Mouse (Mus musculus): ENCODE results near the gene Ppp1r7.
"Not testable (repeated sequence)": the region's sequence is repeated elsewhere in the genome, so short reads cannot be mapped to it uniquely, and the experiment has no call there.

Ppp1r7 gene

GRCm38 (mm10) chr1:93342648-93343503, at the start of gene Ppp1r7, which contains the start of gene Pask:
Gene Ppp1r7 (plus strand): TSS chr1:93342854.
Gene Pask (minus strand): TSS chr1:93343482.
- peak; percentile 88 for DNase-seq (ENCODE audit: low spot score)

GRCm38 (mm10) chr1:93294491-93294890, 48.2 kb upstream of the Ppp1r7 start:
- DNase-seq (ENCODE audit: low spot score): not testable (repeated sequence)

- no peak for DNase-seq (ENCODE audit: low spot score)
Observed at GRCm38 (mm10) chr1:93299791-93300190, 42.9 kb upstream of the Ppp1r7 start.

- DNase-seq (ENCODE audit: low spot score): peak; percentile 28
Observed at GRCm38 (mm10) chr1:93300578-93300977, 42.1 kb upstream of the Ppp1r7 start.

GRCm38 (mm10) chr1:93305581-93306337, 36.9 kb upstream of the Ppp1r7 start, which contains the start of gene Mterf4:
Gene Mterf4 (minus strand): TSS chr1:93305915.
- peak; percentile 81 for DNase-seq (ENCODE audit: low spot score)

GRCm38 (mm10) chr1:93323973-93324372, 18.7 kb upstream of the Ppp1r7 start:
- no peak for DNase-seq (ENCODE audit: low spot score)

GRCm38 (mm10) chr1:93326446-93326845, 16.2 kb upstream of the Ppp1r7 start:
- DNase-seq (ENCODE audit: low spot score): no peak

- no peak for DNase-seq (ENCODE audit: low spot score)
Observed at GRCm38 (mm10) chr1:93334621-93335020, 8.0 kb upstream of the Ppp1r7 start.

GRCm38 (mm10) chr1:93343504-93344047, 922 bp downstream of the Ppp1r7 start:
- peak; percentile 89 for DNase-seq (ENCODE audit: low spot score)

GRCm38 (mm10) chr1:93347176-93347575, 4.5 kb downstream of the Ppp1r7 start:
- DNase-seq (ENCODE audit: low spot score): no peak

- no peak for DNase-seq (ENCODE audit: low spot score)
Observed at GRCm38 (mm10) chr1:93349701-93350100, 7.0 kb downstream of the Ppp1r7 start.

GRCm38 (mm10) chr1:93352724-93353123, 10.1 kb downstream of the Ppp1r7 start:
- DNase-seq (ENCODE audit: low spot score): no peak

- DNase-seq (ENCODE audit: low spot score): no peak
Observed at GRCm38 (mm10) chr1:93362661-93363060, 20.0 kb downstream of the Ppp1r7 start.

- no peak for DNase-seq (ENCODE audit: low spot score)
Observed at GRCm38 (mm10) chr1:93365641-93366040, 23.0 kb downstream of the Ppp1r7 start.

GRCm38 (mm10) chr1:93373665-93374064, 31.0 kb downstream of the Ppp1r7 start, which contains the start of gene Ano7:
Gene Ano7 (plus strand): TSS chr1:93373930.
- no peak for DNase-seq (ENCODE audit: low spot score)

- no peak for DNase-seq (ENCODE audit: low spot score)
Observed at GRCm38 (mm10) chr1:93377307-93377706, 34.7 kb downstream of the Ppp1r7 start.

GRCm38 (mm10) chr1:93379117-93379516, 36.5 kb downstream of the Ppp1r7 start:
- no peak for DNase-seq (ENCODE audit: low spot score)

GRCm38 (mm10) chr1:93387198-93387597, 44.5 kb downstream of the Ppp1r7 start:
- no peak for DNase-seq (ENCODE audit: low spot score)

GRCm38 (mm10) chr1:93388906-93389305, 46.3 kb downstream of the Ppp1r7 start:
- DNase-seq (ENCODE audit: low spot score): no peak

GRCm38 (mm10) chr1:93401191-93402052, 58.8 kb downstream of the Ppp1r7 start:
- no peak for DNase-seq (ENCODE audit: low spot score)

GRCm38 (mm10) chr1:93403403-93403802, 60.7 kb downstream of the Ppp1r7 start:
- no peak for DNase-seq (ENCODE audit: low spot score)
